Mouse (Mus musculus) kidney, postnatal 0 days (tissue): ENCODE measurements around the gene Crtac1. TPM values are rescaled to one million over a fixed set of nuclear protein-coding genes. Genes with fewer than 3 reads are reported as not detected.
A peak's percentile ranks its signal among the peaks of the same experiment; 100 is the strongest.

Experiments
- ATAC-seq: fragments of 200-750 bp; cut with Nextera tagmentation; replicated peaks from 2 replicates; pipeline ENCODE4 v1.8.0; 2017; ENCODE audit warnings: low read depth, moderate number of reproducible peaks, moderate TSS enrichment, moderate library complexity; ENCODE audit not compliant: low FRiP score
- DNase-seq: peaks from one replicate; pipeline ENCODE4 v3.0.0-alpha.2; 2016; ENCODE audit warnings: low spot score
- H3K27ac ChIP-seq: fragments of 300-500 bp; sonication (generic); 2 replicates; pipeline ENCODE4 v1.5.1; 2014; ENCODE audit warnings: mild to moderate bottlenecking
- H3K27me3 ChIP-seq: fragments of 300-500 bp; sonication (generic); 2 replicates; pipeline ENCODE4 v1.6.1; 2014; ENCODE audit warnings: low read length, mixed read lengths; ENCODE audit not compliant: insufficient read depth
- H3K36me3 ChIP-seq: fragments of 300-500 bp; sonication (generic); 2 replicates; pipeline ENCODE4 v1.6.1; 2014; ENCODE audit warnings: low read length, mixed read lengths; ENCODE audit not compliant: insufficient read depth
- H3K4me1 ChIP-seq: fragments of 300-500 bp; sonication (generic); replicated peaks from 2 replicates; pipeline ENCODE4 v1.6.1; 2014; ENCODE audit warnings: antibody characterized with exemption, low read length, mixed read lengths; ENCODE audit not compliant: insufficient read depth
- H3K4me2 ChIP-seq: fragments of 300-500 bp; sonication (generic); 2 replicates; pipeline ENCODE4 v1.6.1; 2014; ENCODE audit warnings: mild to moderate bottlenecking, low read length, moderate library complexity, mixed read lengths
- H3K4me3 ChIP-seq: fragments of 300-500 bp; sonication (generic); replicated peaks from 2 replicates; pipeline ENCODE4 v1.5.1; 2014; ENCODE audit warnings: low read depth, low read length
- H3K9ac ChIP-seq: fragments of 300-500 bp; sonication (generic); 2 replicates; pipeline ENCODE4 v1.6.1; 2014; ENCODE audit warnings: low read depth, low read length
- H3K9me3 ChIP-seq: fragments of 300-500 bp; sonication (generic); replicated peaks from 2 replicates; pipeline ENCODE4 v1.6.1; 2016; ENCODE audit warnings: low read length, inconsistent platforms, mixed read lengths
- CTCF ChIP-seq: IDR thresholded peaks from 2 replicates; pipeline ENCODE4 v1.5.1; 2016; ENCODE audit warnings: antibody characterized with exemption, low read depth, mild to moderate bottlenecking, moderate library complexity
- WGBS: fragments of 180-500 bp; shearing (Covaris S2); extraction: QIAGEN DNeasy Blood & Tissue Kit; methylation state at CpG from one replicate; pipeline ENCODE4 v1.1.7; 2014; 5-methylcytosine and 5-hydroxymethylcytosine counted together
- polyA plus RNA-seq: library from polyadenylated mRNA; unstranded; fragments of >200 nt; fragmentation: Nextera tagmentation; extraction: Ambion mirVana; gene quantifications from 2 replicates; pipeline ENCODE4 v1.2.1, GENCODE M21; 2015

Crtac1 gene
- polyA plus RNA-seq, 1 experiment from 2014 or later, result 2.6 TPM

DNA sequence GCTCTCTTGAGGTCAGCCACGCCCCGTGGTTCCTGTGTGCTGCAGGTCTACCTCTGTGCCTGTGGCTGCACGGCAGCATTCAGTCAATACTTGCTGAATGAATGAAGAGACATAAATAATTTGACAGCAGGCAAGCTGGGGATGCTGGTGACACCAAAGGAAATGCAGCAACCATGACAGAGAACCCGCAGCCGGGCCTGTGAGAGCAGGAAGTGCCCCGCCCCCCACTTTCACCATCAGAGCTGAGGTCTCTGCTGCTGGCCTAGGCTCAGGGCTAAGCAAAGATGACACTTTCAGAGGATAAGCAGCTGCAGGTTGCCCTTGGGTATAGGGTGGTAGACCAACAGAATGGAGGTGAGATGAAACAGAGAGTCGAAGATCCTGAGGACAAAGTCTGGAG is 125.4 kb downstream of the Crtac1 start:
- ATAC-seq, result no peak
- no peak for TF ChIP-seq CTCF
- no peak overlapping the region for H3K27ac ChIP-seq
- H3K9me3 ChIP-seq, result no peaks in the 10 kb centered on the region
- no peak overlapping the region for H3K9ac ChIP-seq
- no peak overlapping the region for H3K4me3 ChIP-seq
- H3K4me2 ChIP-seq, result no peak overlapping the region
- no peaks in the 10 kb centered on the region for H3K36me3 ChIP-seq
- WGBS, result 36% methylated on average over 7 of the region's 7 CpGs
- no peaks in the 10 kb centered on the region for H3K27me3 ChIP-seq
- peaks cover 8% of the 10 kb centered on the region; the same call in 1 of the 2 replicates for H3K4me1 ChIP-seq
- peak; percentile 7 for DNase-seq

DNA sequence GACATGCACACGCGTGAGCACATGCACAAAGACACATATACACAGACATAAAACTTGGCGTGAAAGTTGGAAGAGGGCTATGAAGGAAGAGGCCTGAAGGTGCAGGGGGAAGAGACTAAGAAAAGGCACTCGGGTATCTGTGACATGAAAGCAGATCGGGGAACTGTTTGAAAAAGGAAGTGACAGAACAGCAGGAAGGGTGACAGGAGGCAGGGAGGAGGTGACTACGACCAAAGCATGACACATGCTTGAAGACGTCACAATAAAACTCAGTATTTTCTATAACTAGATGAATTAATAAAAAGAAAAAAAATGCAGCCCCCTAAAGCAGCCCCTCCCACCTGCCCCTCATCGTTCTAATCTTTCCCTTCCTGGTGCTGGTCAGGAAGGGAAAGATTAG is 125.8 kb downstream of the Crtac1 start:
- Histone ChIP-seq H3K9me3 (no peaks in the 10 kb centered on the region), H3K4me1 (peaks cover 8% of the 10 kb centered on the region; the same call in 1 of the 2 replicates), H3K27ac (no peak overlapping the region), H3K9ac (no peak overlapping the region), H3K27me3 (no peaks in the 10 kb centered on the region), H3K4me3 (no peak overlapping the region), H3K4me2 (no peak overlapping the region), H3K36me3 (no peaks in the 10 kb centered on the region)
- ATAC-seq, result no peak
- no peak for TF ChIP-seq CTCF
- 56% methylated on average over 8 of the region's 8 CpGs for WGBS
- DNase-seq, result no peak

- 0 out of 2 replicates have a peak, but pooled peaks have one; percentile 34 for ATAC-seq
Measured at GRCm38 (mm10) chr19:42304506-42304905, 127.1 kb downstream of the Crtac1 start.

DNA sequence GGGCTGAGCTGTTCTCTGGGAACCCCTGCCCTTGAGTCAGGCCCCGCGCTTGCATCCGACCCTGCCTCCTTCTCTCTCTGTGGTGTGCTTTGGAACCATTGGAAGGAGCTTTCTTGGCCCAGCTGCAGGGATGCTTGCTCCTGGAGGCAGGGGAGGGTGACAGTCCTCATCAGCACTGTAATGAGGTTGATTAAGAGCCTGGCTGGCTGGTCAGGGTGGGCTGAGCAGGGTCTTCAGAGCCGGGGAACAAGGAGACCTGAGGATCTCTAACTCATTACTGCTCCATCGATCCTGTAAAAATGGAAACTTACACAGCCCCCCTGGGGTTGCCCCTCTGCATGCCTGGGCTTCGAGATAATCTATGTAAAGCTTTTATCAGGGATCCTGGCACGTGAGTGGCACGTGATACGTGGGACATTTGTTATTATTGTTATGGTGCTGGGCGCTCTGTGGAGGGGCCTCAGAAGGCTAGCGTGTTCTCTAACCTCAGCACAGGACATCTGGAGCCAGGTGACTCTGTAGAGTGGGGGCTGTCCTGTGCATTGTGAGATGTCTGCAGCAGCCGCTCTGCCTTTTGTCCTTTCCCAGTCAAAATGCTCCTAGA is 128.3 kb downstream of the Crtac1 start:
- H3K27me3 ChIP-seq, result no peaks in the 10 kb centered on the region
- peaks cover 8% of the 10 kb centered on the region; the same call in 1 of the 2 replicates for H3K4me1 ChIP-seq
- TF ChIP-seq CTCF, result no peak
- DNase-seq (no peak), ATAC-seq (no peak)
- WGBS, result 61% methylated on average over 12 of the region's 12 CpGs
- no peaks in the 10 kb centered on the region for H3K9me3 ChIP-seq
- no peak overlapping the region for H3K9ac ChIP-seq
- H3K36me3 ChIP-seq, result no peaks in the 10 kb centered on the region
- no peak overlapping the region for H3K4me3 ChIP-seq
- H3K27ac ChIP-seq, result no peak overlapping the region
- H3K4me2 ChIP-seq, result no peak overlapping the region

More at GRCm38 (mm10) chr19:42304506-42304905, 127.1 kb downstream of the Crtac1 start:
- peak; percentile 40 for DNase-seq
- H3K4me1 ChIP-seq, result peaks cover 8% of the 10 kb centered on the region; the same call in 1 of the 2 replicates
- no peaks in the 10 kb centered on the region for H3K9me3 ChIP-seq
- 50% methylated on average over 13 of the region's 13 CpGs for WGBS
- no peaks in the 10 kb centered on the region for H3K27me3 ChIP-seq
- TF ChIP-seq CTCF, result no peak
- no peak overlapping the region for H3K4me2 ChIP-seq
- no peak overlapping the region for H3K9ac ChIP-seq
- no peak overlapping the region for H3K27ac ChIP-seq
- no peaks in the 10 kb centered on the region for H3K36me3 ChIP-seq
- no peak overlapping the region for H3K4me3 ChIP-seq

DNA sequence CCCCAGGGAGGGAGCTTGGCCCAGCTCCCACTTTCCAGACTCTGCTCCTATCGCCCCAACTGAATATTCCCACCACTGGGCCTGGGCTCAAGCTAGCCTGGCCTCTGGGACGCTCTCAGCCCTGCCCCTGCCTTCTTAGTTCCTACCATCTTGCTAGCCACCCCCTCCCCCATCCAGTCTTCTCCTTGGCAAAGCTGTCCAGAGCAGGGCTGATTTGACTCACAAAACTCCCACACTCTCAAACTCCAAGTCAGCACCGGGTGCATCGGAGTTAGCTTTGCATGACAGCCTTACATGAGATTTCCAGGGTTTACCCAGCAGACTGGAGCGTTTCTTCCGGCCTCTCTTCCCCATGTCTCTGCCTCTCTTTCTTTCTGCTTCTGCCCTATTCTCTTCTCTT is 138.4 kb downstream of the Crtac1 start:
- WGBS, result 51% methylated on average over 6 of the region's 6 CpGs
- H3K4me3 ChIP-seq, result no peak overlapping the region
- no peak for TF ChIP-seq CTCF
- no peak overlapping the region for H3K27ac ChIP-seq
- DNase-seq (no peak), ATAC-seq (no peak)
- no peaks in the 10 kb centered on the region for H3K4me1 ChIP-seq
- H3K9ac ChIP-seq, result no peak overlapping the region
- H3K36me3 ChIP-seq, result no peaks in the 10 kb centered on the region
- H3K9me3 ChIP-seq, result no peaks in the 10 kb centered on the region
- H3K27me3 ChIP-seq, result no peaks in the 10 kb centered on the region
- no peak overlapping the region for H3K4me2 ChIP-seq

GRCm38 (mm10) chr19:42292106-42292505 is 139.5 kb downstream of the Crtac1 start:
- no peaks in the 10 kb centered on the region for H3K36me3 ChIP-seq
- H3K27ac ChIP-seq, result no peak overlapping the region
- no peak overlapping the region for H3K9ac ChIP-seq
- WGBS, result 58% methylated on average over 8 of the region's 8 CpGs
- no peaks in the 10 kb centered on the region for H3K27me3 ChIP-seq
- no peaks in the 10 kb centered on the region for H3K9me3 ChIP-seq
- no peak for DNase-seq
- no peak for TF ChIP-seq CTCF
- H3K4me3 ChIP-seq, result no peak overlapping the region
- ATAC-seq, result no peak
- H3K4me1 ChIP-seq, result no peaks in the 10 kb centered on the region
- H3K4me2 ChIP-seq, result no peak overlapping the region
